Mouse (Mus musculus) forebrain, embryonic 11.5 days (tissue): ENCODE measurements at regions not wholly inside any gene's neighbourhood (a gene's known extent, or its start where the extent isn't known, plus 50 kb on each side); places are given as distances from the start of the nearest gene placed in this dataset.

Source experiments
- ATAC-seq: fragments of 200-750 bp; cut with Nextera tagmentation; replicated peaks from 2 replicates; pipeline ENCODE4 v1.8.0; 2017; ENCODE audit warnings: moderate TSS enrichment; ENCODE audit not compliant: low FRiP score
- DNase-seq: peaks from one replicate; pipeline ENCODE4 v3.0.0-alpha.2; 2017; ENCODE audit warnings: low spot score
- H3K27ac ChIP-seq: fragments of 300-500 bp; sonication (generic); 2 replicates; pipeline ENCODE4 v1.5.1; 2014; ENCODE audit warnings: low read depth, low read length
- H3K27me3 ChIP-seq: fragments of 300-500 bp; sonication (generic); 2 replicates; pipeline ENCODE4 v1.6.1; 2014; ENCODE audit warnings: mild to moderate bottlenecking, low read length, mixed read lengths; ENCODE audit not compliant: control insufficient read depth, insufficient read depth
- H3K36me3 ChIP-seq: fragments of 300-500 bp; sonication (generic); 2 replicates; pipeline ENCODE4 v1.6.1; 2014; ENCODE audit warnings: mild to moderate bottlenecking, low read length, moderate library complexity, mixed read lengths; ENCODE audit not compliant: control insufficient read depth, insufficient read depth
- H3K4me1 ChIP-seq: fragments of 300-500 bp; sonication (generic); replicated peaks from 2 replicates; pipeline ENCODE4 v1.6.1; 2014; ENCODE audit warnings: low read length, mixed read lengths; ENCODE audit not compliant: control insufficient read depth, insufficient read depth
- H3K4me2 ChIP-seq: fragments of 300-500 bp; sonication (generic); 2 replicates; pipeline ENCODE4 v1.6.1; 2014; ENCODE audit warnings: low read depth, mild to moderate bottlenecking, low read length, moderate library complexity, mixed read lengths; ENCODE audit not compliant: severe bottlenecking
- H3K4me3 ChIP-seq: fragments of 300-500 bp; sonication (generic); 2 replicates; pipeline ENCODE4 v1.5.1; 2014; ENCODE audit warnings: low read depth, low read length
- H3K9ac ChIP-seq: fragments of 300-500 bp; sonication (generic); 2 replicates; pipeline ENCODE4 v1.6.1; 2014; ENCODE audit warnings: low read length
- H3K9me3 ChIP-seq: fragments of 300-500 bp; sonication (generic); 2 replicates; pipeline ENCODE4 v1.6.1; 2016; ENCODE audit warnings: low read length, mixed read lengths; ENCODE audit not compliant: control insufficient read depth
- WGBS: fragments of 180-500 bp; shearing (Covaris S2); extraction: QIAGEN DNeasy Blood & Tissue Kit; methylation state at CpG from one replicate; pipeline ENCODE4 v1.1.7; 2014; 5-methylcytosine and 5-hydroxymethylcytosine counted together

GRCm38 (mm10) chr10:68347806-68348205, 69.3 kb upstream of the Arid5b start:
- no peaks in the 10 kb centered on the region; the same call in 1 of the 2 replicates for H3K9me3 ChIP-seq
- DNase-seq (no peak), ATAC-seq (no peak)
- no peaks in the 10 kb centered on the region for H3K36me3 ChIP-seq
- H3K27ac ChIP-seq, result no peak overlapping the region
- 91% methylated on average over 7 of the region's 7 CpGs for WGBS
- H3K27me3 ChIP-seq, result no peaks in the 10 kb centered on the region
- no peak overlapping the region for H3K4me3 ChIP-seq
- no peak overlapping the region for H3K9ac ChIP-seq
- peaks cover 4% of the 10 kb centered on the region; the same call in 1 of the 2 replicates for H3K4me1 ChIP-seq
- H3K4me2 ChIP-seq, result no peak overlapping the region

GRCm38 (mm10) chr10:68344991-68345720, 66.6 kb upstream of the Arid5b start:
- Histone ChIP-seq H3K4me3 (no peak overlapping the region), H3K4me2 (no peak overlapping the region), H3K9ac (no peak overlapping the region), H3K4me1 (0 out of 2 replicates have a peak, but pooled peaks cover 2% of the 10 kb centered on the region), H3K27ac (no peak overlapping the region), H3K27me3 (no peaks in the 10 kb centered on the region), H3K36me3 (no peaks in the 10 kb centered on the region), H3K9me3 (no peaks in the 10 kb centered on the region; the same call in 1 of the 2 replicates)
- DNase-seq (no peak), ATAC-seq (no peak)
- 84% methylated on average over 18 of the region's 18 CpGs for WGBS

- Histone ChIP-seq H3K9ac (no peak overlapping the region), H3K36me3 (no peaks in the 10 kb centered on the region), H3K4me3 (no peak overlapping the region), H3K27me3 (no peaks in the 10 kb centered on the region), H3K27ac (no peak overlapping the region), H3K4me1 (0 out of 2 replicates have a peak, but pooled peaks cover 2% of the 10 kb centered on the region), H3K4me2 (no peak overlapping the region), H3K9me3 (no peaks in the 10 kb centered on the region; the same call in 1 of the 2 replicates)
- ATAC-seq (no peak), DNase-seq (no peak)
- WGBS, result 89% methylated on average over 2 of the region's 2 CpGs
These were observed 65.7 kb upstream of the Arid5b start for GRCm38 (mm10) chr10:68344211-68344610.

GRCm38 (mm10) chr10:68334054-68334453, 55.5 kb upstream of the Arid5b start:
- 88% methylated on average over 5 of the region's 5 CpGs for WGBS
- no peak for ATAC-seq

More at GRCm38 (mm10) chr10:68334054-68334453, 55.5 kb upstream of the Arid5b start:
- H3K9ac ChIP-seq, result no peak overlapping the region
- DNase-seq, result no peak
- no peak overlapping the region for H3K4me3 ChIP-seq
- no peaks in the 10 kb centered on the region for H3K4me1 ChIP-seq
- no peak overlapping the region for H3K27ac ChIP-seq
- H3K4me2 ChIP-seq, result no peak overlapping the region
- no peaks in the 10 kb centered on the region for H3K9me3 ChIP-seq
- H3K27me3 ChIP-seq, result no peaks in the 10 kb centered on the region
- H3K36me3 ChIP-seq, result no peaks in the 10 kb centered on the region
